Mouse (Mus musculus) brain, adult 2 months (tissue): ENCODE measurements at regions not wholly inside any gene's neighbourhood (a gene's known extent, or its start where the extent isn't known, plus 50 kb on each side); places are given as distances from the start of the nearest gene placed in this dataset.
"Not testable (repeated sequence)": the region's sequence is repeated elsewhere in the genome, so short reads cannot be mapped to it uniquely, and the experiment has no call there.

Source experiments
- DNase-seq: peaks from one replicate; pipeline ENCODE4 v3.0.0; 2011; ENCODE audit warnings: low read depth, low spot score

- peak; percentile 67 for DNase-seq
These were observed 536.4 kb downstream of the Fam19a2 start for GRCm38 (mm10) chr10:123800067-123800691.

- DNase-seq: peak; percentile 49
These were observed 537.1 kb downstream of the Fam19a2 start for GRCm38 (mm10) chr10:123800692-123801528.

GRCm38 (mm10) chr10:123810882-123811281 lies 547.1 kb downstream of the Fam19a2 start:
- no peak for DNase-seq

GRCm38 (mm10) chr10:123813142-123813541 lies 549.3 kb downstream of the Fam19a2 start:
- no peak for DNase-seq

- peak; percentile 79 for DNase-seq
These were observed 576.4 kb downstream of the Fam19a2 start for GRCm38 (mm10) chr10:123840061-123840751.

DNA sequence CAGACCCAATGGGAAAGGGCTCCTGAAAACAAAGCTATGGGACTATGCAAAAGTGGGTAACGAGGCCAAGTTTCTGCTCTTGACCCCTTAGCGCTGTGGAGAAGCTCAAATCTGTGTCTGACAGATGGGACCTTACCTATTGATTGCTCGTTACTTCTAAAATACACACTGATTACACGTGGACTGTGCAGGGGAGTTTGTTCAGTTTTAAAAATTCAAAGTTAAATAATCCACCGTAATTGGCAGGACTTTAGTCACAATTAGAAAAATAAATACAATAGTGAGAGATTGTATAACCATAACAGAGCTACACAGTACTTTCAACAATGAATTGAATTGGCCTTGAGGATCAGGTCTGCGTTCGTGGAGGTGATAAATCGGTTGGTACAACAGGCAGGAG lies 578.3 kb downstream of the Fam19a2 start:
- no peak for DNase-seq

GRCm38 (mm10) chr10:123843604-123844003 lies 579.8 kb downstream of the Fam19a2 start:
- DNase-seq: no peak

GRCm38 (mm10) chr10:123846631-123847030 lies 582.8 kb downstream of the Fam19a2 start:
- no peak for DNase-seq

DNA sequence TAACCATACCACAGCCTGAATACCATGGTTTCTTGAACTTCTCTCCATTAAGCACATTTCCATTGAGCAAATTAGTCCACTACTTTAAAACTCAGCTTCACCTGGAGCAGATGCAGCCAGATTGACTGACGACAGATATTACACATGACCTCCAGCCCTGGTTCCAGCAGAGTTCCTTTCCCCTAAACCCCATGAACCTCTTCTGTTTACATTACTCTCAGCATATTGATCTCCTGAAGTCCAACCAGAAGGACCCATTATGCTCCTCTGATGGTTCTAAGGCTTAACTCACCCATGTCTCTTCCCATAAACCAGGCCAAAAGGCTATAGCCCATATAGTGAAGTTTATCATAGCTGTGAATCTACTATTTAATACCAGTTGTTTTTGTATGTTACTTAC lies 584.8 kb downstream of the Fam19a2 start:
- no peak for DNase-seq

DNA sequence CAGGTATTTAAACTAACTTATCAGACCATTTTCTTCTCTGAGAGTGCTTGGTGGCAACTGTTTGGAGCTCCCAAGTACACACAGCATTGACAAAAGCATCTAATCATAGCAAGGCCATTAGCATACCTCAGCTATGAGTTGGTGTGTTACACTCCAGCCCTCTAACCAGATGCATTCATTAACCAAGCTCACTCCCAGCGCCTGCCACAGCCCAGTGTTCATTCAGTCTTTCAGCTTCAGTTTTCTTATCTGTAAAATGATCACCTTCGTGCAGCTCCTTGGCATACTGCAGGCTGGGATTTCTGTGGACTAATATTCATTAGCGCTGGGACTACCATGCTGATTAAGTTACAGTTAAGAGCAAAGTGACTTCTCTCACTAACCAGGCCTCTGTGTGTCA lies 611.7 kb downstream of the Fam19a2 start:
- no peak for DNase-seq

DNA sequence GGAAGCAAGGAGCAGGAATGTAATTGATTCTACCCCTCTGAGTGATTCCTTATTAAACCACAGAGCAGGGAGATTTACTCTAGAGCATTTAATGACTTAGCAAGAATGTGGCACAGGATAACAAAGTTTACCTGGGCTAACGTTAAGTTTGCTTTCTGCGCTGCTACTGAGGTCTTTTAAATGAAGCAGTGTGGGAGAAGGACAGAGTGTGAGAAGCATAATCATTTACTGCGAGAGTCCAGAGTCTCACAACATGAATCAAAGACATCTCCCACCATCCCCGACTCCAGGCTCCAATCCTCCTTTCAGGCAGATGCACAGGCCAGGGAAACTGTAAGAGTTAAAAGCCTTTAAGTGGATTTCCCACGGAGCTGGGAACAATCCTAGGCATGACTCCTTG lies 612.1 kb downstream of the Fam19a2 start:
- no peak for DNase-seq

DNA sequence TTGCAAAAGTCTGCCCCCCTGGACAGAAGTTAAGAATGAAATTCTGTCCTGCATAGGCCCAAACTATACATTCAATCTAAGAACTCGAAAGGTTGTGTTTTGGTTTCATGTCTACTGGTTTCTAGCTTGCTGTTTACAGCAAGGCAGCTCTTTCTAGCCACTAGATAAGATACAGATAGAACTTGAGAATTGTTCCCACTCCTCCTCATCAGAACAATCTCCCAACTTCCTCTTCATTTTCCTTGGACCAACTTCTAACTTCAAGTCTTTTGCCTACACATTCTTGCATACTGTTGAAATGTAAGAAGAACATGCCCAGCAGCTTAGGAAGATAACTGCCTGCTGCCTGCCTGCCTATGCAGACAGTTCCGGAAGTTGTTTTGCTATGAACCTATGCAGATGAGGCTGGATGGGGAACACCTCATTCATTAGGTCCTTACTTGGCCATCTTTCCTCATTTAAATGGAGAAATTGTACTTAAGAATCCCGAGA lies 624.9 kb downstream of the Fam19a2 start:
- peak; percentile 47 for DNase-seq

- DNase-seq: peak; percentile 70
These were observed 655.3 kb downstream of the Fam19a2 start for GRCm38 (mm10) chr10:123919054-123919453.

DNA sequence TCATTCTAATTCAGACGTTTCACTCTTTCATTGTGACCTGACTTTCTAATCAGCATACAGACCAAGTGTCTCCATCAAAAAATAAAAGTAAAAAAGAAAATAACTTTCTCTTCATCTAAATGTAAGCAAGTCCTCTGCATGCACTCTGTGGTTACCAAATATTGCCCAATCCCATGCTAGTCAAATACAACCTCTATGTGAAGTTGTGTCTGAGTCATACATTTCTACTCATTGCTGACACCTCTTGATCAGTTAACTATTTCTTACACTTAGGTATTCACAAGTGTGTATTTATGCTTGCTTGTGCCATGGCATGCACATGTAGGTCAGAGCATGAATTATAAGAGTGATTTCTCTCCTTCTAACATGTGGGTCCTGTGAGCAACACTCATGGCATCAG lies 666.2 kb downstream of the Fam19a2 start:
- no peak for DNase-seq

- DNase-seq: not testable (repeated sequence)
These were observed 674.9 kb downstream of the Fam19a2 start for GRCm38 (mm10) chr10:123938732-123939131.
